Mouse (Mus musculus) adrenal gland (tissue): ENCODE measurements around the gene Sertad1.
"Not testable (repeated sequence)": the region's sequence is repeated elsewhere in the genome, so short reads cannot be mapped to it uniquely, and the experiment has no call there.

ENCODE experiments used
- intact Hi-C: fragments of 180-260 bp; cut with DNase I; formaldehyde crosslinking; loops from one replicate; pipeline ENCODE4 v1.15.1; 2025

Sertad1 gene

DNA sequence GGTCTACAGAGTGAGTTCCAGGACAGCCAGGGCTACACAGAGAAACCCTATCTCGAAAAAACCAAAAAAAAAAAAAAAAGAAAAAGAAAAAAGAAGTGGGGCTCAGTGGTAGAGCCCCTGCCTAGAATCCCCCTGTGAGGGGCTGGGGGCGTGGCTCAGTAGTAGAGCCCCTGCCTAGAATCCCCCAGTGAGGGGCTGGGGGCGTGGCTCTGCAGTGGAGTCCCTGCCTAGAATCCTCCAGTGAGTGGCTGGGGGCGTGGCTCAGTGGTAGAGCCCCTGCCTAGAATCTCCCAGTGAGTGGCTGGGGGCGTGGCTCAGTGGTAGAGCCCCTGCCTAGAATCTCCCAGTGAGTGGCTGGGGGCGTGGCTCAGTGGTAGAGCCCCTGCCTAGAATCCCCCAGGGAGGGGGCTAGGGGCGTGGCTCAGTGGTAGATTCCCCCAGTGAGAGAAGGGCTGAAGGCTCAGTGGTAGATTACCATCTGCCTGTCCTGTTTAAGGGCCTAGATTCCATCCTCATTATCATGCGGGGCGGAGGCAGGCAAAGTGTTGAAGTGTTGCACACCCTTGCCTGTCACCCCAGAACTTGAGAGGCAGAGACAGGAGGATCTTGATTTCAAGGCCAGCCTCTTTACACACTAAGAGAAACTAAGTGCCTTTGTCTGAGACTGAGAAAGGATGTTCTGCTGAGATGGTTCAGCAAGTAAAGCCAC lies 8.1 kb downstream of the Sertad1 start:
- intact Hi-C loops = not testable (repeated sequence)

DNA sequence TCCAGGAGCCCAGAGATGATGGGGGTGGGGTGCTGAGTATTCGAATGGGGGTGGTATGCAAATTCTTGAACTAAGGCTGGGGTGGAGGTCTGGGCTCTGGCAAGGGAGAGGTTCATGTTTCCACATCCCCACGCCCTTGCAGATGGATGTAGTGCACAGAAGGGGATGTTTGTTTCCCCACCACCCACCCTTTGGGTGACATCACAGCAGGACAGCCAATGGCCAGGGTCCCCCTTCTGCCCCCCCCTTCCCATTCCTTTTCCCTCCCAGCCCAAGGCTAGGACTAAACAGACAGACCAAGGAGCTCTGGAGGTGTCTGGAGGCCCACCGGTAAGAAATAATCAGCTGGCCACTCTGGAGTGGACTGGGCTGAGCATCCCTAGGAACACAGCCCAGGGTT lies 12.3 kb downstream of the Sertad1 start, which contains the start of gene Prx:
Prx (plus strand) TSS at position 289 of the 400 bp plus-strand sequence.
- intact Hi-C loops = no loop called here

DNA sequence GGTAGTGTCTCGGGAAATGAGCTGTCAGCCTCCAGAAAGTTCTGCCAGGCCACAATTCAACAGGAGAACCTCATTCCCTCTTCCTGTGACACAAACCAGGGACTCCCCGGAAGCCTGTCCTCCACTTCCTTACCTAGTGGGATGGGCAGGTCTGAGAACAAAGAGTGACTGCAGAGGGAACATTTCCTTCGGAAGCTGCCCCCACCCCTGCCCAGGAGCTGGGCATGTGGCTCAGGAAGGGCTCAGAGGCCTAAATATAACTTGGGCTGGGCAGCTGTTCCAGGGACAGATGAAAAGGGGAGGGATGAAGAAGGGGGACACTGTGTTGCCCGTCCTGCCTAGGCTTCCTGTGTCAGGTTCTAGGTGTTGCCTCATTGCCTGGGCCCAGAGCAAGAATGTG lies 14.9 kb downstream of the Sertad1 start:
- intact Hi-C loops = loop anchor here (10.0 kb wide), 1 partner anchor 47 kb away; no protein-coding TSS in a partner anchor

DNA sequence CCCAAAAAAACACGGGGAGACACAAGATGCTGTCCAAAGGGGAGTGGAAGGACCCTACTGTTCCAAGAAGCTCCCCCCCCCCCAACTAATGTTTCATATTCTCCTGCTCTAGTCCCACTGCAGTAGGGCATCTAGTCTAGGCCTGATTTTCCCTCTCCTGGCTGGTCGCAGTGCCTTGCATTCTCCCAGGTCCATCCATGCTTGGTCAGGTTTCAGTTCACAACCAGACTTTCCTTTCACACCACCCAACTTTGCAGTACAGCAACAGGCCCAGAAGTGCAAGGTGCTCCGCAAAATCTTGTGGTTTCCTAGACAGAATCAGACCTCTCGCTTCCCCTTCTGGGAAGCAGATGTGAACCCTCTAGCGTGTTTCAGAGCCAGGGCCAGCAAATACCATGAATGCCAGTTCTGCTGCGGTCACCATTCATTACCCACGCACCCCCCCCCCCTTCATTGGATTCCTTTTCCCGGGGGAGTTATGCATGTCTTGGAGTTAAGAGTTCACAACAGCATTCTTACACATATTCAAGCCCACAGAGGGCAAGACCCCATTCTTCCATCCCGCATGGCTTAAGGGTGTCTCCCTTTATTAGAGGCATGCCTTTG lies 20.2 kb downstream of the Sertad1 start:
- intact Hi-C loops = loop anchor here (10.0 kb wide), 1 partner anchor 52 kb away; no protein-coding TSS in a partner anchor

DNA sequence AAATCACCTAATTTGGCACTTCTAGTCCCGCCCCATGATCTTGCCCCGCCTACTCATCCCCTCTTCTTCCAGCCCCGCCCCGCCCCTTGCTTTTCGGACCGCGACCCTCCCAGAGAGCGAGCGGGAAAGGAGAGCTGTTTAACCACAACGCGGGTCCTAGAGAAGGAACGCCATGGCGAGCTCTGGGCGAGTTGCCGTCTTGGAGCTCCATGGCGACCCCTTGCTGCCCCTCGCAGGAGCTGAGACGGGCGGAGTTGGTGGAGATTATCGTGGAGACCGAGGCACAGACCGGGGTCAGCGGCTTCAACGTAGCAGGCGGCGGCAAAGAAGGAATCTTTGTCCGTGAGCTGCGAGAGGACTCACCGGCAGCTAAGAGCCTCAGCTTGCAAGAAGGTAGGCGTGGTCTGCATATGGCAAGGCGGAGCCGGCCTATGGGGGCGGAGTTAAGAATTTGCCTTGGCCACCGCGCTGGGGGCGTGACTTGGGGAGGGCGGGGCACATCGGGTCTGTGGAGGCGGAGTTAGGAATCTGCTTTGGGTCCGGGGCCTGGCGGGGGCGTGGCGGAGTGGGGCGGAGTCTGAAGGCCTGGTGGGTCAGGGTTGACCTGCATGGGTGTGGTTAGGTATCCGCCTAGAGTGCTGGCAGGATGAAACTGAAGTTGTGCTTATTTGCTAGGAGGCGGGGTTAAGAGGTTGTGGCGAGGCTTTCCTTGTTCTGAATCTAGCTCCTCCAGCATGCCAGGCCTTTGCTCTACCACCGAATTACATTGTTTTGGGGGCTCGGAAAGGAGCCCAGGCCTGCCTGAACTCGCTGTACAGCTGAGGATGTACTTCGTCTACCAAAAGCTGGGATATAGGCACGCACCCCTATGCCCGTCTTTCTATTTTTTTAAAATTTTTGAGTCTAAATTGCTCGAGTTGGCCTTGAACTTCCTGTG lies 21.3 kb downstream of the Sertad1 start:
- intact Hi-C loops = loop anchor here (10.0 kb wide), 1 partner anchor 53 kb away; no protein-coding TSS in a partner anchor

DNA sequence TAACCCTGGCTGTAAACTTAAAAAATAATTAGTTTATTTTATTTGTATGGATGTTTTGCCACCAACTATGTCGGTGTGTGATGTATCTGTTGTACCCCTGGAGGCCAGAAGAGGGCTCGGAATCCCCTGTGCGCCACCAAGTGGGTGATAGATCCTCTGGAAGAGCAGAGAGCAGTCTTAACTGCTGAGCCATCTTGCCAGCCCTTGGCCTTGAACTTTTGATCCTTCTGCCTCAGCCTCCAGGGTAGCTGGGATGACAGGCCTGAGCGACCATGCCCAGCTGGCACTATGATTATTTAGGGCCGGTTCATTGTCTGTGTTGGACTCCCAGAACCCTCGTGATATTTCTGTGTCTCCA lies 21.9 kb downstream of the Sertad1 start:
- intact Hi-C loops = loop anchor here (10.0 kb wide), 1 partner anchor 54 kb away; no protein-coding TSS in a partner anchor

DNA sequence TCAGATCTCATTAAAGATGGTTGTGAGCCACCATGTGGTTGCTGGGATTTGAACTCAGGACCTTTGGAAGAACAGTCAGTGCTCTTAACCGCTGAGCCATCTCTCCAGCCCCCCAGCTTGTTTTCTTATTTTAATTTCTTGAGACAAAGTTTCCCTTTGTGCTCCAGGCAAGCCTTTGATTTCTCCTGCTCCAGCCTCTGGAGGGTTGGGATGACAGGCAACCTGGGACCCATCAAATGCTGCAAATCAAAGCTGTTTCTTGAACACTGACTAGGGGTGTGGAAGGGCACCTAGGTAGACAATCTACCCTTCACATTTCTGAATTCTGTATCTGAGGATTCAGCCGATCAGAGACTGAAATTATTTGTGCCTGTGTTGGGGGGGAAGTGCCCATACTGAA lies 24.1 kb downstream of the Sertad1 start:
- intact Hi-C loops = no loop called here

DNA sequence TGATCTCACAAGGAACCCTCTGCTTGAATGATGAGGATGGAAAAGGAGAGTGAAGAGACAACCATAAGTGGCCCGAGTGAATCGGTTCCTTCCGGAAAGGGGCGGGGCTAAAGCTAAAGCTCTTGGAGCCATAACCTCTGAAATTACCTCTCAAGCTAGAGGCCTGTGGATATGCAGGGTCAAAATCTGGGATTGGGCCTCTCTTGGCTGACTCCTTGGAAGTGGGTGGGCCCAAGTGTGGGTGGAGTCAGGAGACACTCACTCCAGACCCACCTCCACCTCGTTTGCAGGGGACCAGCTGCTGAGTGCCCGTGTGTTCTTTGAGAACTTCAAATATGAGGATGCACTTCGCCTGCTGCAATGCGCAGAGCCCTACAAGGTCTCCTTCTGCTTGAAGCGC lies 28.3 kb downstream of the Sertad1 start:
- intact Hi-C loops = no loop called here

DNA sequence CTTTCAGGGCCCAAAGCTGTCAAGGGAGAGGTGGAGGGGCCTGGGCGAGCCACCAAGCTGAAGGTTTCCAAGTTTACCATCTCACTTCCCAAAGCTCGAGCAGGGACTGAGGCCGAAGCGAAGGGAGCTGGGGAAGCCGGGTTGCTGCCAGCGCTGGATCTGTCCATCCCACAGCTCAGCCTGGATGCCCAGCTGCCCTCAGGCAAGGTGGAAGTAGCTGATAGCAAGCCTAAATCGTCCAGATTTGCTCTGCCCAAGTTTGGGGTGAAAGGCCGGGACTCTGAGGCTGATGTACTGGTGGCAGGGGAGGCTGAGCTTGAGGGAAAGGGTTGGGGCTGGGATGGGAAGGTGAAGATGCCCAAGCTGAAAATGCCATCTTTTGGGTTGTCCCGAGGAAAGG lies 31.6 kb downstream of the Sertad1 start:
- intact Hi-C loops = no loop called here

DNA sequence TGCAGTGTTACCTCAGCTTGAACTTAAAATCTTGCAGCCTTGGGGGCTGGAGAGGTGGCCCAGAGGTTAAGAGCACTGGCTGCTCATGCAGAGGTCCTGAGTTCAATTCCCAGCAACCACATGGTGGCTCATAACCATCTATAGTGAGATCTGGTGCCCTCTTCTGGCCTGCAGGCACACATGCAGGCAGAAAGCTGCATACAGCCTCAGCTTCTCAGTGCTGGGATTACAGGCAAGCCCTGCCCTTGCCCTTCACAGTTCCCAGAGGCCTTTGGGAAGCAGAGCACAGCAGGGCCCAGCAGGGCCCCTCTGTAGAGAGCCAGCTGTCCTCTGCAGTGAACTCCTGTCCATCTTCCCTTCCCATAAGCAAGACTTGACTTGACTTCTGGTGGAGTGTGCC lies 33.4 kb downstream of the Sertad1 start:
- intact Hi-C loops = loop anchor here (10.0 kb wide), 1 partner anchor 185 kb away; the partner anchor contains the start of gene Ltbp4

DNA sequence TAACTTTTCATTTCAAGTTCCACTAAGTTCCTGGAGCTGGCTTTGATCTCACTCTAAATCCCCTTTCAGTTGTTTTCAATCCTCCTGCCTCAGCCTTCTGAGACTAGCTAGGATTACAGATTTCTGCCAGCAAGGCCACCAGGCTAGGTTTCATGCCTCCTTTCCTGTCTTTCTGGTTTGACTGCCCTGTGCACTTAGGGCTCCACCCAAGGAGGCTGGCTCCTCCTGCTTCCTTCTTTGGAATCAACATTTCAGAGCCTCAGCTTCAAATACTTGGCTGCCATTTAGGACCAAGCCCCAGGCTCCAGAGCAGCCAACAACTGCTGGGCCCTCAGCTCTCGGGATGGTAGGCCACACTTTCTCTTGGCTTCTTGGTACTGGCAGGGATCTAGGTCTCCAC lies 33.9 kb downstream of the Sertad1 start:
- intact Hi-C loops = loop anchor here (10.0 kb wide), 1 partner anchor 186 kb away; the partner anchor contains the start of gene Ltbp4

DNA sequence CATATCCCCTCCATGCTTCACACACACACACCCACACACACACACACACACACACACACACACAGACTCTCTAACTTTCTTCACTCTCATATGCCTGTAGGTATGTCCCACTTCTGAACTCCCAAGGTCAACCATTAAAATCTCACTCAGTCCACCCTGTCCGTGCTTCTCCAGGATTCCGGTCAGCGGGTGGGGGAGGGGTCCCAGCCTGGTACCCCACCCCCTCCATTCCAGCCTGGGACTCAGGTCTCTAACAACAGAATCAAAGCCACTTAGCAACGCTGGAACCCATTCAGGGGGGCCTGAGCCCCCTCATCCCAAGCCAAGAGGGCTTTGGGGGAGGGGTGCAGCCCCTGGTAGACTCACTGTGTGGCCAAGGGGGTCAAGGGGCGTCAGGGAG lies 36.3 kb downstream of the Sertad1 start, which contains the start of gene Hipk4:
Hipk4 (plus strand) TSS at position 301 of the 400 bp plus-strand sequence.
- intact Hi-C loops = loop anchor here (10.0 kb wide), 1 partner anchor 188 kb away; the partner anchor contains the start of gene Ltbp4

DNA sequence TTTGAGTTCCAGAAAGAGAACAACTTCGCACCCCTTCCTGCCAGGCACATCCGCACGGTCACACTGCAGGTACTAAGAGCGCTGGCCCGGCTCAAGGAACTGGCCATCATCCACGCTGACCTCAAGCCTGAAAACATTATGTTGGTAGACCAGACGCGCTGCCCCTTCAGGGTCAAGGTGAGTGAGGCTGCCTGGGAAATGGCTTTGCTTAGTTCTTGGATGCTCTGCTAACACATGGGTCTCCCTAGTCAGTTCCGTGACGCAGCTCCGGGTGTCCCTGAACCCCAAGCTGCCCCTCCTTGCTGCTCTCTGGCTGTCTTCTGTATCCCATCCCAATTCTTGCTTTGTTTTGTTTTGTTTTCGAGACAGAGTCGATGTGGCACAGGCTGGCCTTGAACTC lies 37.1 kb downstream of the Sertad1 start:
- intact Hi-C loops = loop anchor here (10.0 kb wide), 1 partner anchor 189 kb away; the partner anchor contains the start of gene Ltbp4

DNA sequence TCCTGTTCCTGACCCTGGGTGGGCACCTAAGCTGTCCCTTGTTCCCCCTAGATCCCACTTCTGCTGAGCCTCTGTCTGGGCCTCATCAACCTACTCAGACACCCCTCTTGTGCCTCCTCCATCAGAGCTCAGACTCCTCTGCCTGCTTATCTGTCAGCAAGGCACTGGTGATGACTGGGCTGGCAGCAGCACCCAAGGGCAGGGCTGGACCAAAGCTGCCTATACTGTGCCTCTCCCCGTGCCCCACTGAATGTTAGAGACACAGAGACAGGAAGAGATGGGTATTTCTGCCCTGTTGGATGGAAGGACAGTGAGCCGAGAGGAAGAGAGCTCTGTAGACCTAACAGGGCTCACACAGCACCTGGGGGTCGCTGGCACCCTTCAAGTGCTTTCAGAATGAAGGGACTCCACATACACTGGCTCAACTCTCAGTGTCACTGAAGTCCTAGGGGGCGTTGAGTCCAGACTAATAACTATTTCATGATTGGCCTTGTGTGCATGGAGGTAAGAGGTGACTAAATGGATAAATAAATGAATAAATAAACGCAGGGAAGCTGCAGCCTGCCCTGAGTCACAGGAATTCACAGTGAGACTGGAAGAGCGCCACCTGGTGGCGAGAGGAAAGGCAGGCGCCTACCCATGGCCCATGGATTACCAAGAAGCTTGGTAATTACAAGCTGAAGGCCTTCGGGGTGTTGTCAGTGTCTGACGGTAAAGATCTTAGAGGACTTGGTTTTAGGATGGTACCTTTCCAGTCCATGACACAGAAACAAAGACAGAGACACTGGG lies 39.5 kb downstream of the Sertad1 start:
- intact Hi-C loops = loop anchor here (10.0 kb wide), 1 partner anchor 191 kb away; the partner anchor contains the start of gene Ltbp4

DNA sequence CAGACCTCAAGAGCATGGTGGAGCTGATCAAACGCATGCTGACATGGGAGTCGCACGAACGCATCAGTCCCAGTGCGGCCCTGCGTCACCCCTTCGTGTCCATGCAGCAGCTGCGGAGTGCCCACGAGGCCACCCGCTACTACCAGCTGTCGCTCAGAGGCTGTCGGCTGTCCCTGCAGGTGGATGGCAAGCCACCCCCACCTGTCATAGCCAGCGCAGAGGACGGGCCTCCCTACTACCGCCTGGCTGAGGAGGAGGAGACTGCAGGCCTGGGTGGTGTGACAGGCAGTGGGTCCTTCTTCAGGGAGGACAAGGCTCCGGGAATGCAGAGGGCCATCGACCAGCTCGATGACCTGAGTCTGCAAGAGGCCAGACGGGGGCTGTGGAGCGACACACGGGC lies 42.4 kb downstream of the Sertad1 start:
- intact Hi-C loops = loop anchor here (10.0 kb wide), 1 partner anchor 194 kb away; the partner anchor contains the start of gene Ltbp4

DNA sequence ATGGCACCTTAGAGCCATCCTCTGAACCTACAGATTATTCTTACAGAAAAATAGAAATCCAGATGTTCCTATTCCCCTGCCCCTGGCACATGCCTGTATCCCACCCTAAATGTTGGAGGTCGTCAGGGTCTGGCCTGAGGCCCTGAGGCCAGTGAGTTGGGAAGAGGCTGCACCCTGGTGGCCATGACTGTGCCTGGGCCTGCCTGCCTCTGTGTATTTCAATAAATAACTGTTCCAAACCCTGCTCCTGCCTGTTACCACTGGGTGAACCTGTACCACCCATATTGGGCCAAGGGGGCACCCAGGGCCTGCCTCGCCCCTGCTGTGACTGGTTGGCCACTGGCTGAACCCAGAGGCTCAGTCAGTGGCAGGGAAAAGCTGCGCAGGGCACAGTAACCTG lies 44.2 kb downstream of the Sertad1 start:
- intact Hi-C loops = no loop called here

DNA sequence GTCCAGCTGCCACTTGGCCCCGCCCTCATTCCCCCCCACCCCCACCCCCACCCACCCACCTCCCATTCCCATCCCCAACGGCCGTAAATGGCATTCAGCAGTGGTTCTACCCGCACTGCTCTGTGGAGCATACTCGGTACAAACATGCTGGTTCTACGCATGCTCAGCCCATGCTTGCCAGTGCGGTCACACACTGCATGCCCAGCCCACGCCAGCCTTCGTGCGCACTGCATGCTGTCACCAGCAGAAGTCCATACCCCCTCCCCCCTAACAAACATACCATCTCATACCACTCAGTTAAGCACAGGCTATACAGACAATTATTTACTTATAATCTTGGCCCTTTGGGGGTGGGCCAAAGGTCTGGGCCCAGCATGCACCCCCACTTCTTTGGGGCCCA lies 45.0 kb downstream of the Sertad1 start:
- intact Hi-C loops = no loop called here

DNA sequence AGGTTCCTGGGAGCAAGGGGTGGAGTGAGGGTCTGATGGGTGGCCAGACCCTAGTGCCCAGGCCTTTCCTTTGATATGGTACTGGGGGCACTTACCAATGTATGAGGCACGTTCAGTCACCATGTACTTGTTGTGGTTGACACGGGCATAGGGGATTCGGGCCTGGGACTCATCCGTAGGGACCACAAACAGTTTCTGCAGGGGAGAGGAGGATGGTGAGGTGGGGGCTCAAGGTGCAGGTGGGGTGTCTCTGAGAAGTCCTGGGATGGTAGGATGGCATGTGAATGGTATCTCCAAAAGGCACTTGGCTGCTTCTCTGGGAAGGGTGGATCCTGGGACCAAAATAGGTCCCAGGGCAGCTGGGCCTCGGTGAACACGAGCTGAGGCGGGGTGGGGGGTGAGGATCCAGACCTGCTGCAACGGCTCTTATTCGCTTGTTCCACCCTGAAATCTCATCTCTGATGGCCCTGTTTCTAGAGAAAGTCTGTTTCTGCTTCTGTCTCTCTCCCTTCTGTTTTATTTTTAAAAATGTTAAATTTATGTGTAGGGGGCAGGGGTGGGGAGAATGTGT lies 45.9 kb downstream of the Sertad1 start:
- intact Hi-C loops = no loop called here

DNA sequence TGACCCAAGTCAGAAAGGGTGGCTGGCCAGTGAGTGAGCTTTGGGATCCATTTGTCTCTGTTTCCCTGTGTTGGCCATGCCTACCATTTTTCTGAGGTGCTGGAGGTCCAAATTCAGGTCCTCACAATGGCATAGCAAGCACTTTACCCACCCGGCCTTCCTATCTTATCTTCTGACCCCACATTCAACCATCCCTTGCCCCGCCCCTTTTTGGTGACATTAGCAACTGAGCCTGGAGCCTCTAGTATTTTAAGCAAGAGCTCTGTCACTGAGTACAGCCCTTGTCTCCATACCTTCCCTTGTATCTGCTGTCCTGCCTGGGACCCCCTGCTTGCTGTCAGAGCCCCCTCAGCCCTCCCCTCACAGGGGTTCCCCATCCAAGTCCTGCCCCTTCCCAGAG lies 48.7 kb downstream of the Sertad1 start:
- intact Hi-C loops = no loop called here

DNA sequence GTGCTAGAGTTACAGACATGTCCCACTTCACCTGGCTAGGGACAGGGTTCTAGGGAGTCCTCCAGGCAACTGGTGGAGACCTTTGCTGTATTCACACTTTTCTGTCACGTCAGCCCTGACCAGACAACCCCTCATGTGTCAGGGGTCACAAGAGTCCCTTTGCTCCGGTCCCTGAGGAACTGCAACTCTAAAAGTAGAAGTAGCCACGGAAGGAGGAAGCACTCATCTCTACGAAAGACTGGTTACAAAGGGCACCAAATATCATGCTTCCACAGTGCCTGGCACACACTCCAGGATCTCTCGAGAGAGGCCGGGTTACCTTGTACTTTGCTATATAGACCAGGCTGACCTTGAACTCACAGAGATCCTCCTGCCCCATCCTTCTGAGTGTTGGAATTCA lies 49.9 kb downstream of the Sertad1 start:
- intact Hi-C loops = no loop called here
